Mouse (Mus musculus): ENCODE data around the gene Vav2.

- TF ChIP-seq POLR2A (IDR thresholded peaks at IDR 0.05; ENCODE audit: insufficient read depth, low read depth, low read length) (no peak), CTCF (IDR thresholded peaks at IDR 0.05) (no peak), EP300 (IDR thresholded peaks at IDR 0.05; ENCODE audit: insufficient read depth, low read depth, low read length) (no peak)
Observed at GRCm38 (mm10) chr2:27337261-27337660, 89.6 kb downstream of the Vav2 start.
